Mouse (Mus musculus) lung, adult 2 months (tissue): ENCODE measurements at regions not wholly inside any gene's neighbourhood (a gene's known extent, or its start where the extent isn't known, plus 50 kb on each side); places are given as distances from the start of the nearest gene placed in this dataset.

ENCODE experiments used
- CTCF ChIP-seq: fragments of 200-500 bp; IDR thresholded peaks from 2 replicates; pipeline ENCODE4 v1.5.1; 2011; ENCODE audit warnings: mild to moderate bottlenecking, low read length, control low read depth; ENCODE audit not compliant: insufficient read depth
- POLR2A ChIP-seq: fragments of 200-500 bp; IDR thresholded peaks from 2 replicates; pipeline ENCODE4 v1.6.1; 2011; ENCODE audit warnings: low read depth, mild to moderate bottlenecking, control low read depth, low read length, borderline replicate concordance; ENCODE audit errors: extremely low read depth

- TF ChIP-seq POLR2A, result no peak
- no peak for TF ChIP-seq CTCF
Observed at GRCm38 (mm10) chr2:123364204-123364603, 599.2 kb downstream of the Sqor start.
